Mouse (Mus musculus) limb, embryonic 14.5 days (tissue): ENCODE data around the gene Tlr2. TPM values are rescaled to one million over a fixed set of nuclear protein-coding genes. Genes with fewer than 3 reads are reported as not detected.

Experiments used
- ATAC-seq: fragments of 200-750 bp; cut with Nextera tagmentation; 2 replicates; pipeline ENCODE4 v1.8.0; 2017; ENCODE audit warnings: low read depth, moderate number of reproducible peaks, moderate TSS enrichment; ENCODE audit not compliant: low FRiP score
- DNase-seq: peaks from one replicate; pipeline ENCODE4 v3.0.0-alpha.2; 2015; ENCODE audit warnings: low spot score
- H3K27ac ChIP-seq: fragments of 300-500 bp; sonication (generic); replicated peaks from 2 replicates; pipeline ENCODE4 v1.5.1; 2014; ENCODE audit warnings: low read depth, mild to moderate bottlenecking, low read length, moderate library complexity, mixed read lengths
- H3K27me3 ChIP-seq: fragments of 300-500 bp; sonication (generic); 2 replicates; pipeline ENCODE4 v1.6.1; 2014; ENCODE audit warnings: low read length, mixed read lengths; ENCODE audit not compliant: control insufficient read depth, insufficient read depth
- H3K36me3 ChIP-seq: fragments of 300-500 bp; sonication (generic); 2 replicates; pipeline ENCODE4 v1.6.1; 2014; ENCODE audit warnings: mild to moderate bottlenecking, low read length, moderate library complexity, mixed read lengths; ENCODE audit not compliant: control insufficient read depth, insufficient read depth
- H3K4me1 ChIP-seq: fragments of 300-500 bp; sonication (generic); 2 replicates; pipeline ENCODE4 v1.6.1; 2014; ENCODE audit warnings: antibody characterized with exemption, low read length, mixed read lengths; ENCODE audit not compliant: control insufficient read depth, insufficient read depth
- H3K4me2 ChIP-seq: fragments of 300-500 bp; sonication (generic); replicated peaks from 2 replicates; pipeline ENCODE4 v1.6.1; 2014; ENCODE audit warnings: low read depth, mild to moderate bottlenecking, low read length, moderate library complexity; ENCODE audit not compliant: severe bottlenecking
- H3K4me3 ChIP-seq: fragments of 300-500 bp; sonication (generic); replicated peaks from 2 replicates; pipeline ENCODE4 v1.5.1; 2014; ENCODE audit warnings: low read length
- H3K9ac ChIP-seq: fragments of 300-500 bp; sonication (generic); 2 replicates; pipeline ENCODE4 v1.6.1; 2014; ENCODE audit warnings: mild to moderate bottlenecking, low read depth, low read length, moderate library complexity; ENCODE audit not compliant: severe bottlenecking
- H3K9me3 ChIP-seq: fragments of 300-500 bp; sonication (generic); 2 replicates; pipeline ENCODE4 v1.6.1; 2016; ENCODE audit warnings: low read length; ENCODE audit not compliant: control insufficient read depth
- POLR2A ChIP-seq: fragments of 200-500 bp; IDR thresholded peaks from 2 replicates; pipeline ENCODE4 v1.8.0; 2012; ENCODE audit warnings: inconsistent platforms, mild to moderate bottlenecking, moderate library complexity, borderline replicate concordance; ENCODE audit not compliant: insufficient read depth, insufficient read length; ENCODE audit errors: extremely low read depth
- WGBS: fragments of 180-500 bp; shearing (Covaris S2); extraction: QIAGEN DNeasy Blood & Tissue Kit; methylation state at CpG from one replicate; pipeline ENCODE4 v1.1.7; 2014; 5-methylcytosine and 5-hydroxymethylcytosine counted together
- polyA plus RNA-seq, 2 experiments: library from polyadenylated mRNA; depleted of rRNA in 1 of 2; stranded (reverse) in 1 of 2; unstranded in 1 of 2; fragments of >200 nt; fragmentation: Nextera tagmentation in 1 of 2; extraction: Ambion mirVana in 1 of 2; gene quantifications; 2 replicates each; pipeline versions ENCODE4 v1.2.1 to v1.2.3; 2012 to 2014

The Tlr2 gene
- polyA plus RNA-seq, 2 experiments: 5.6 to 10.3 TPM

- 2% methylated on average over 44 of the region's 44 CpGs for WGBS
- no peak for TF ChIP-seq POLR2A
- H3K27ac ChIP-seq: 0 out of 2 replicates have a peak overlapping the region, but pooled peaks have one; percentile 1
These were observed 51.7 kb downstream of the Tlr2 start for GRCm38 (mm10) chr3:83789651-83790451.

GRCm38 (mm10) chr3:83787776-83788305 is 53.7 kb downstream of the Tlr2 start:
- Histone ChIP-seq H3K36me3 (no peaks in the 10 kb centered on the region), H3K4me2 (no peak overlapping the region; the same call in 1 of the 2 replicates), H3K27me3 (no peaks in the 10 kb centered on the region), H3K9ac (no peak overlapping the region), H3K9me3 (no peaks in the 10 kb centered on the region), H3K27ac (no peak overlapping the region), H3K4me1 (peaks cover 22% of the 10 kb centered on the region), H3K4me3 (no peak overlapping the region)
- WGBS: 89% methylated on average over 7 of the region's 7 CpGs
- TF ChIP-seq POLR2A: no peak
- ATAC-seq (no peak), DNase-seq (no peak)

More at GRCm38 (mm10) chr3:83789651-83790451, 51.7 kb downstream of the Tlr2 start:
- no peaks in the 10 kb centered on the region for H3K9me3 ChIP-seq
- peaks cover 7% of the 10 kb centered on the region for H3K4me1 ChIP-seq
- H3K9ac ChIP-seq: peak overlapping the region; percentile 81
- H3K4me3 ChIP-seq: peak overlapping the region; percentile 72
- ATAC-seq: peak; percentile 72
- H3K36me3 ChIP-seq: no peaks in the 10 kb centered on the region
- no peaks in the 10 kb centered on the region for H3K27me3 ChIP-seq
- H3K4me2 ChIP-seq: peak overlapping the region; percentile 90
- DNase-seq: peak; percentile 63

GRCm38 (mm10) chr3:83787086-83787485 is 54.5 kb downstream of the Tlr2 start:
- no peaks in the 10 kb centered on the region for H3K9me3 ChIP-seq
- no peak for DNase-seq
- no peak overlapping the region for H3K27ac ChIP-seq
- H3K4me3 ChIP-seq: no peak overlapping the region
- H3K4me1 ChIP-seq: peaks cover 22% of the 10 kb centered on the region
- ATAC-seq: no peak
- H3K36me3 ChIP-seq: no peaks in the 10 kb centered on the region
- no peaks in the 10 kb centered on the region for H3K27me3 ChIP-seq
- 89% methylated on average over 2 of the region's 2 CpGs for WGBS
- no peak overlapping the region for H3K9ac ChIP-seq
- no peak for TF ChIP-seq POLR2A
- no peak overlapping the region for H3K4me2 ChIP-seq

Other genes starting within 250 kb of the Tlr2 start
- 446 and 655 TPM in 2 replicates for gene Sfrp2, start 75.4 kb downstream of the Tlr2 start, polyA plus RNA-seq (2012; rRNA removed)
- 328 and 398 TPM in 2 replicates for gene Sfrp2, start 75.4 kb downstream of the Tlr2 start, polyA plus RNA-seq (2014; fragmentation: Nextera tagmentation; extraction: Ambion mirVana)
- gene Tmem131l, start 198.4 kb upstream of the Tlr2 start, polyA plus RNA-seq (2012; rRNA removed): 52.4 and 60.0 TPM in 2 replicates
- 59.8 and 66.0 TPM in 2 replicates for gene Tmem131l, start 198.4 kb upstream of the Tlr2 start, polyA plus RNA-seq (2014; fragmentation: Nextera tagmentation; extraction: Ambion mirVana)